Mouse (Mus musculus): Measurements from ENCODE around the gene Rexo5. TPM values are rescaled to one million over a fixed set of nuclear protein-coding genes. Genes with fewer than 3 reads are reported as not detected.

The Rexo5 gene
- polyA plus RNA-seq, 1 experiment from 2014 or later: 9.9 TPM

DNA sequence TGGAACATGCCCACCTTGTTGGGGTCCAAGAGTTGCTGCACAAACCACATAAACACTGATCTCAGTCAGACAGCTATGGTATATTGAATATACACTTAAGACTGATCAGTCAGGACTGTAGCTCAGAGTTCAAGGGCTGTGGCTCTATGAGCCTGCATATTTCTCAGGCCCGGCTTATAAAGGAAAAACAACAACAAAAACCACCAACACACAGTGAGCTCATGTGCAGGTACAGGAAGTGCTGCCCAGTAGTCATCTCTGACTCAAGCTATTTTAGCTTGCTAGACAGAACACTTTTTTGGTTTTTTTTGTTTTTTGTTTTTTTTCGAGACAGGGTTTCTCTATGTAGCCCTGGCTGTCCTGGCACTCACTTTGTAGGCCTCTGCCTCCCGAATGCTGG is 14.9 kb downstream of the Rexo5 start:
- Histone ChIP-seq H3K27ac (ENCODE audit: low read depth, low read length) (no peak overlapping the region), H3K9ac (ENCODE audit: low read depth, low read length) (no peak overlapping the region), H3K4me3 (ENCODE audit: low read length) (no peak overlapping the region), H3K4me2 (ENCODE audit: low read length) (no peak overlapping the region), H3K9me3 (ENCODE audit: control insufficient read depth, low read length) (no peaks in the 10 kb centered on the region), H3K27me3 (replicated peaks; ENCODE audit: control insufficient read depth, insufficient read depth, low read length) (no peaks in the 10 kb centered on the region), H3K4me1 (ENCODE audit: control insufficient read depth, insufficient read depth, low read depth, low read length) (no peaks in the 10 kb centered on the region), H3K36me3 (ENCODE audit: control insufficient read depth, insufficient read depth, low read length) (no peaks in the 10 kb centered on the region)
- no peak for ATAC-seq
- 95% methylated on average over 3 of the region's 3 CpGs for WGBS

- Histone ChIP-seq H3K4me3 (ENCODE audit: low read length) (no peak overlapping the region), H3K4me2 (ENCODE audit: low read length) (no peak overlapping the region), H3K36me3 (ENCODE audit: control insufficient read depth, insufficient read depth, low read length) (no peaks in the 10 kb centered on the region), H3K9ac (ENCODE audit: low read depth, low read length) (no peak overlapping the region), H3K9me3 (ENCODE audit: control insufficient read depth, low read length) (no peaks in the 10 kb centered on the region), H3K27ac (ENCODE audit: low read depth, low read length) (no peak overlapping the region), H3K4me1 (ENCODE audit: control insufficient read depth, insufficient read depth, low read depth, low read length) (no peaks in the 10 kb centered on the region), H3K27me3 (replicated peaks; ENCODE audit: control insufficient read depth, insufficient read depth, low read length) (no peaks in the 10 kb centered on the region)
- ATAC-seq: no peak
- WGBS: 100% methylated on average over 1 of the region's 1 CpGs
Observed at GRCm38 (mm10) chr7:119835371-119835770, 41.6 kb downstream of the Rexo5 start.

- Histone ChIP-seq H3K9ac (ENCODE audit: low read depth, low read length) (no peak overlapping the region), H3K4me3 (ENCODE audit: low read length) (no peak overlapping the region), H3K4me2 (ENCODE audit: low read length) (no peak overlapping the region), H3K4me1 (ENCODE audit: control insufficient read depth, insufficient read depth, low read depth, low read length) (no peaks in the 10 kb centered on the region), H3K36me3 (ENCODE audit: control insufficient read depth, insufficient read depth, low read length) (no peaks in the 10 kb centered on the region), H3K9me3 (ENCODE audit: control insufficient read depth, low read length) (no peaks in the 10 kb centered on the region), H3K27me3 (replicated peaks; ENCODE audit: control insufficient read depth, insufficient read depth, low read length) (no peaks in the 10 kb centered on the region), H3K27ac (ENCODE audit: low read depth, low read length) (no peak overlapping the region)
- no peak for ATAC-seq
- 95% methylated on average over 4 of the region's 4 CpGs for WGBS
Observed at GRCm38 (mm10) chr7:119835996-119836777, 42.4 kb downstream of the Rexo5 start.

DNA sequence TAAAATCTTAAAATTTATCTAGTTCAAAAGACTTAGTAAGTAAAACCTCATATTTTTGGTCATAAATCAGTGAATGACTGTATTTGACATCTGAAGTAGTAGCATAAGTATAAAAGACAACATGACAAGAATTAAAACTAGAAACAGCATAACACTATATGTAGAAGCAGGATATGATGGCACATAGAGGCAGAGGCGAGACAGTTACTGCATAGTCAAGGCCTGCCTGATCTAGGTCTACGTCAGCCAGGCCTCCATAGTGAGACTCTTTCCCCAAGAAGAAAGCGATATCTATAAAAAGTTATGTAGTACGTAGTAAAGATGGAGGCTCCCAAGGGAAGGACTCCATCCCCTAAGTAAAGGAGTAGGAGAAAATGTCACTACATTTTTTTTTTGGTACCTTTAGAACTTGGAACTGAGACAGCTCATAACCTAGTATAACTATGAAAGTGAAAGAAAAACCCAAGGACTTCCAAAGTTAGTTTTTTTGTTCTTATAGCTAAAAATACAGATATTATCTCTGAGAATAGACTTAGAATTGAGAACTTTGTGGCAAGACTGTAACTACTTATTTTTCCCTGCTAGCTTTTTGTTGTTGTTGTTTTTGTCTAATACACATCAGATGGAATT is 48.1 kb downstream of the Rexo5 start:
- H3K27ac ChIP-seq (ENCODE audit: low read depth, low read length): no peak overlapping the region
- 93% methylated on average over 4 of the region's 4 CpGs for WGBS
- H3K9ac ChIP-seq (ENCODE audit: low read depth, low read length): no peak overlapping the region
- no peaks in the 10 kb centered on the region for H3K4me1 ChIP-seq (ENCODE audit: control insufficient read depth, insufficient read depth, low read depth, low read length)
- no peaks in the 10 kb centered on the region for H3K9me3 ChIP-seq (ENCODE audit: control insufficient read depth, low read length)
- H3K36me3 ChIP-seq (ENCODE audit: control insufficient read depth, insufficient read depth, low read length): no peaks in the 10 kb centered on the region; the same call in 1 of the 2 replicates
- H3K4me2 ChIP-seq (ENCODE audit: low read length): no peak overlapping the region
- no peaks in the 10 kb centered on the region for H3K27me3 ChIP-seq (replicated peaks; ENCODE audit: control insufficient read depth, insufficient read depth, low read length)
- H3K4me3 ChIP-seq (ENCODE audit: low read length): no peak overlapping the region
- no peak for ATAC-seq

- no peak for ATAC-seq
- 95% methylated on average over 2 of the region's 2 CpGs for WGBS
- H3K4me2 ChIP-seq (ENCODE audit: low read length): no peak overlapping the region
- no peak overlapping the region for H3K4me3 ChIP-seq (ENCODE audit: low read length)
- no peak overlapping the region for H3K27ac ChIP-seq (ENCODE audit: low read depth, low read length)
- H3K27me3 ChIP-seq (replicated peaks; ENCODE audit: control insufficient read depth, insufficient read depth, low read length): no peaks in the 10 kb centered on the region
- no peaks in the 10 kb centered on the region for H3K4me1 ChIP-seq (ENCODE audit: control insufficient read depth, insufficient read depth, low read depth, low read length)
- no peak overlapping the region for H3K9ac ChIP-seq (ENCODE audit: low read depth, low read length)
- no peaks in the 10 kb centered on the region; the same call in none of the 2 replicates for H3K36me3 ChIP-seq (ENCODE audit: control insufficient read depth, insufficient read depth, low read length)
- no peaks in the 10 kb centered on the region for H3K9me3 ChIP-seq (ENCODE audit: control insufficient read depth, low read length)
Observed at GRCm38 (mm10) chr7:119845541-119845940, 51.7 kb downstream of the Rexo5 start.

GRCm38 (mm10) chr7:119847396-119847795 is 53.6 kb downstream of the Rexo5 start:
- Histone ChIP-seq H3K9me3 (ENCODE audit: control insufficient read depth, low read length) (no peaks in the 10 kb centered on the region), H3K27ac (ENCODE audit: low read depth, low read length) (no peak overlapping the region), H3K9ac (ENCODE audit: low read depth, low read length) (no peak overlapping the region), H3K4me1 (ENCODE audit: control insufficient read depth, insufficient read depth, low read depth, low read length) (no peaks in the 10 kb centered on the region), H3K4me3 (ENCODE audit: low read length) (no peak overlapping the region), H3K36me3 (ENCODE audit: control insufficient read depth, insufficient read depth, low read length) (no peaks in the 10 kb centered on the region; the same call in none of the 2 replicates), H3K4me2 (ENCODE audit: low read length) (no peak overlapping the region), H3K27me3 (replicated peaks; ENCODE audit: control insufficient read depth, insufficient read depth, low read length) (no peaks in the 10 kb centered on the region)
- WGBS: 97% methylated on average over 2 of the region's 2 CpGs
- ATAC-seq: no peak

- Histone ChIP-seq H3K27me3 (replicated peaks; ENCODE audit: control insufficient read depth, insufficient read depth, low read length) (no peaks in the 10 kb centered on the region), H3K36me3 (ENCODE audit: control insufficient read depth, insufficient read depth, low read length) (no peaks in the 10 kb centered on the region; the same call in none of the 2 replicates), H3K27ac (ENCODE audit: low read depth, low read length) (no peak overlapping the region), H3K9me3 (ENCODE audit: control insufficient read depth, low read length) (no peaks in the 10 kb centered on the region), H3K4me3 (ENCODE audit: low read length) (no peak overlapping the region), H3K4me1 (ENCODE audit: control insufficient read depth, insufficient read depth, low read depth, low read length) (no peaks in the 10 kb centered on the region), H3K4me2 (ENCODE audit: low read length) (no peak overlapping the region), H3K9ac (ENCODE audit: low read depth, low read length) (no peak overlapping the region)
- WGBS: 0% methylated on average over 1 of the region's 1 CpGs
- ATAC-seq: peak; percentile 67
Observed at GRCm38 (mm10) chr7:119849096-119849495, 55.3 kb downstream of the Rexo5 start.

DNA sequence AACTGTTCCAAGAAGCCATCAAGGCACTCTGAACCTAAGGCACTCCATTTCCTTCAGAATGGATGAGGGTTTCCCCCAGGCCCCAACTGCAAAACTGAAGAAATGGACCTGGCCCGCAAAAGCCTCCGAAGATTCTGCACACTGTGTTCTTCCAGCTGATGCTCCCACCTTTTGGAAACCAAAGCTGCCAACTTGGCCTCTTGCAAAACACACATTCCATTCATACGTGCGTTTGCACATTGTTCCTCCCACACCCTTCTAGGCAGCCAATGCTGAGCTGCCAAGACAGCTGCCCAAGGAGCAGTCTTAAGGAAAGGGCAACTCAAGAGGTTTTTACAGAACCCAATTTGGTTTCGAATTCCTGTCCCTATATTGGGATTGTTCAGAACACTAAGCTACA is 56.9 kb downstream of the Rexo5 start:
- Histone ChIP-seq H3K9me3 (ENCODE audit: control insufficient read depth, low read length) (no peaks in the 10 kb centered on the region), H3K27ac (ENCODE audit: low read depth, low read length) (no peak overlapping the region), H3K4me3 (ENCODE audit: low read length) (no peak overlapping the region), H3K36me3 (ENCODE audit: control insufficient read depth, insufficient read depth, low read length) (peaks cover 2% of the 10 kb centered on the region; the same call in 1 of the 2 replicates), H3K27me3 (replicated peaks; ENCODE audit: control insufficient read depth, insufficient read depth, low read length) (no peaks in the 10 kb centered on the region), H3K4me2 (ENCODE audit: low read length) (no peak overlapping the region), H3K4me1 (ENCODE audit: control insufficient read depth, insufficient read depth, low read depth, low read length) (no peaks in the 10 kb centered on the region), H3K9ac (ENCODE audit: low read depth, low read length) (no peak overlapping the region)
- 75% methylated on average over 5 of the region's 5 CpGs for WGBS
- no peak for ATAC-seq

DNA sequence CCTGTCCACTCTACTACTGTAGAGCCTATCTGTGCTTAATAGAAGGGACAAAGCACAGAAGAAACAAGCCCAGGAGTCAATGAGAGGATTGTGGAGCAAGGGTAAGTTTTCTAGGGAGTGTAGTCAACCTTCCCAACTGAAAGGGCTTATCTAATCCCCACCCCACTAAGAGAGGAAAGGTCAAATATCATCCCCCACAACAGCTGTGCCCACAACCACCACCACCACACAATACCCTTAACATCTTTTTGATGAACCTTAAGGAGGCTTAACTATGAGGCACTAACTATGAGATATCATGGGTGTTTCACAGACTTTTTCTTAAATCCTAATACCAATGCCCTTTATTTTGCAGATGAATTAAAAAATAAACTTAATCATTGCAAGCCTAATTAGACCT is 58.7 kb downstream of the Rexo5 start:
- H3K9ac ChIP-seq (ENCODE audit: low read depth, low read length): no peak overlapping the region
- H3K4me2 ChIP-seq (ENCODE audit: low read length): no peak overlapping the region
- no peak for ATAC-seq
- H3K27me3 ChIP-seq (replicated peaks; ENCODE audit: control insufficient read depth, insufficient read depth, low read length): no peaks in the 10 kb centered on the region
- no peaks in the 10 kb centered on the region for H3K9me3 ChIP-seq (ENCODE audit: control insufficient read depth, low read length)
- H3K36me3 ChIP-seq (ENCODE audit: control insufficient read depth, insufficient read depth, low read length): peaks cover 2% of the 10 kb centered on the region; the same call in 1 of the 2 replicates
- H3K4me1 ChIP-seq (ENCODE audit: control insufficient read depth, insufficient read depth, low read depth, low read length): no peaks in the 10 kb centered on the region
- H3K27ac ChIP-seq (ENCODE audit: low read depth, low read length): no peak overlapping the region
- no peak overlapping the region for H3K4me3 ChIP-seq (ENCODE audit: low read length)

All from hindbrain, embryonic 16.5 days (tissue).